Mouse (Mus musculus) C2C12 (cell line): ENCODE data around the gene Lnpep.

Experiments
- CTCF ChIP-seq: IDR thresholded peaks from one replicate; pipeline ENCODE4 v1.5.1; 2011; ENCODE audit not compliant: control insufficient read depth, insufficient read depth, insufficient read length
- MYOG ChIP-seq: IDR thresholded peaks from one replicate; pipeline ENCODE4 v1.6.1; 2011; ENCODE audit not compliant: control insufficient read depth, insufficient read length; ENCODE audit errors: extremely low read depth

DNA sequence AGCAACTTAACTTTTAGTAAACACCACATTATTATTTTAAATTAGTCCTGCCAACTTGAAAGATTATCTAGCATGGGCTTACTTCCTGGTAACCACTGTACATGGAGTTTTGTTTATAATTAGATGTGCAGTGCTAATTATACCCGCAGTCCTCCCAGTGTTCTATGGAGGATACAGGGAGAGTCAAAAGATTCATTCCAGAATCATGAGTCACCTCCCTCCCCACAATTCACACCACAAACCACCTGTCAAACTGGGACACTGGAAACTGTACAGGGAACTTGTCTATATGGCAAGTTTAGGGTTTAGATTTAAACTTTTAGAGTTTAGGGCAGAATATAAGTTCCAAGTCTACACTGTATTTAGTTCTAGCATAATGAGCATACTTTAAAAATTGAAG lies 31.9 kb downstream of the Lnpep start:
- TF ChIP-seq CTCF (no peak), MYOG (no peak)
